In genomic region chr15:36684684-36685083, GRCm38 (mm10) we compare ENCODE assay signal across 25 mouse cellular contexts.
DNase-seq lines count a peak whose midpoint lies in the region; ATAC-seq and TF ChIP-seq lines count a peak whose summit lies in the region.
"Had no signal": no experiment of that assay in that cellular context is flagged by ENCODE, and none has a peak within 500 bp of the region (broad histone marks: within the 10 kb centered on the region; RNA-seq: fewer than 3 reads in every experiment).

No protein-coding gene starts in this region.

- ATAC-seq in megakaryocyte progenitor cell, adult 5-6 weeks (replicated peaks; ENCODE audit: poor library complexity) = peak; percentile 45
- ATAC-seq: activated CD4-positive, CD25-positive, alpha-beta regulatory T cell, adult 4 months; CD4-positive, CD25-positive, alpha-beta regulatory T cell, adult 4 months; forebrain, embryonic 13.5 days; forebrain, embryonic 15.5 days; forebrain, postnatal 0 days; Patski had no signal

- H3K4me1 ChIP-seq in thymus, adult 2 months (replicated peaks; ENCODE audit: control insufficient read depth, insufficient read depth, low read length) = peaks cover 12% of the 10 kb centered on the region
- H3K4me1 ChIP-seq: embryonic facial prominence, embryonic 12.5 days; forebrain, embryonic 15.5 days had no signal

- WGBS in thymus, adult 2 months = 38% methylated on average over 7 of the region's 7 CpGs

- no peak for TF ChIP-seq CTCF in thymus, adult 2 months (IDR thresholded peaks at IDR 0.05; ENCODE audit: borderline replicate concordance, control insufficient read depth, extremely low read depth, insufficient read depth, low read length, poor library complexity)

- TF ChIP-seq POLR2A in thymus, adult 2 months (IDR thresholded peaks at IDR 0.05; ENCODE audit: control insufficient read depth, extremely low read depth, insufficient read depth, low read length, poor library complexity) = no peak

- H3K36me3 ChIP-seq in thymus, adult 2 months (ENCODE audit: control insufficient read depth, insufficient read depth, low read length) = no peaks in the 10 kb centered on the region
- H3K36me3 ChIP-seq: embryonic facial prominence, embryonic 10.5 days; embryonic facial prominence, embryonic 12.5 days; forebrain, embryonic 15.5 days; G1E had no signal

- no peaks in the 10 kb centered on the region for H3K27me3 ChIP-seq in thymus, adult 2 months (ENCODE audit: control insufficient read depth, insufficient read depth, low read length)
- H3K27me3 ChIP-seq: CH12.LX; embryonic facial prominence, embryonic 12.5 days; forebrain, embryonic 15.5 days; Patski had no signal

- DNase-seq in heart, adult 11 months = peak; percentile 42
- DNase-seq in heart, adult 8-10 months (ENCODE audit: low spot score) = no peak
- no peak for DNase-seq in thymus, adult 2 months
- no peak for DNase-seq in thymus, postnatal 0 days (ENCODE audit: low spot score)
- no peak for DNase-seq in left cerebral cortex, adult 11 months (ENCODE audit: low spot score)
- DNase-seq: adrenal gland, adult 8-10 months; adrenal gland, postnatal 14 days; adrenal gland, postnatal 36 days; B cell, adult 2 months; cerebellum, adult 11-12 months; cerebellum, adult 8-10 months; cerebellum, adult 9-11 months; cerebellum, postnatal 14 days; cerebellum, postnatal 36 days; forebrain, postnatal 0 days had no signal

- no peak overlapping the region for H3K4me3 ChIP-seq in thymus, adult 2 months (ENCODE audit: control insufficient read depth, insufficient read depth, low read length)
- H3K4me3 ChIP-seq: embryonic facial prominence, embryonic 10.5 days; embryonic facial prominence, embryonic 12.5 days; forebrain, embryonic 13.5 days; forebrain, embryonic 15.5 days had no signal

- 0 out of 2 replicates have a peak overlapping the region, but pooled peaks have one; percentile 16 for H3K27ac ChIP-seq in thymus, adult 2 months (ENCODE audit: control insufficient read depth, insufficient read depth, low read length)
- H3K27ac ChIP-seq: embryonic facial prominence, embryonic 10.5 days; embryonic facial prominence, embryonic 12.5 days; forebrain, embryonic 13.5 days; forebrain, embryonic 15.5 days had no signal
